Mouse (Mus musculus) erythroblast, embryonic 14.5 days (primary cell): ENCODE measurements around the gene 9530077C05Rik. TPM values are rescaled to one million over a fixed set of nuclear protein-coding genes. Genes with fewer than 3 reads are reported as not detected.
"Not testable (repeated sequence)": the region's sequence is repeated elsewhere in the genome, so short reads cannot be mapped to it uniquely, and the experiment has no call there.

ENCODE experiments used
- H3K27me3 ChIP-seq: 2 replicates; pipeline ENCODE4 v1.6.1; 2012; ENCODE audit warnings: inconsistent platforms; ENCODE audit not compliant: control insufficient read depth
- H3K36me3 ChIP-seq: 2 replicates; pipeline ENCODE4 v1.6.1; 2012; ENCODE audit warnings: mild to moderate bottlenecking, inconsistent platforms; ENCODE audit not compliant: control insufficient read depth
- H3K4me1 ChIP-seq: 2 replicates; pipeline ENCODE4 v1.6.1; 2012; ENCODE audit warnings: inconsistent platforms; ENCODE audit not compliant: control insufficient read depth
- H3K4me3 ChIP-seq: replicated peaks from 2 replicates; pipeline ENCODE3; 2012; ENCODE audit warnings: moderate library complexity, mild to moderate bottlenecking, inconsistent platforms
- H3K9me3 ChIP-seq: 2 replicates; pipeline ENCODE4 v1.6.1; 2012; ENCODE audit warnings: low read length, inconsistent platforms, mixed read lengths; ENCODE audit not compliant: control insufficient read depth
- GATA1 ChIP-seq: IDR thresholded peaks from 2 replicates; pipeline ENCODE4 v1.6.1; 2012; ENCODE audit warnings: low read length, inconsistent platforms, mixed read lengths
- TAL1 ChIP-seq: IDR thresholded peaks from 3 replicates; pipeline ENCODE4 v1.6.1; 2012; ENCODE audit warnings: low read length, inconsistent platforms, mixed read lengths
- polyA plus RNA-seq: library from polyadenylated mRNA; stranded (reverse); fragments of >175 nt; gene quantifications from 2 replicates; pipeline ENCODE4 v1.2.3, GENCODE M21; 2012

Gene 9530077C05Rik
- polyA plus RNA-seq, 1 experiment: 0.16 TPM

DNA sequence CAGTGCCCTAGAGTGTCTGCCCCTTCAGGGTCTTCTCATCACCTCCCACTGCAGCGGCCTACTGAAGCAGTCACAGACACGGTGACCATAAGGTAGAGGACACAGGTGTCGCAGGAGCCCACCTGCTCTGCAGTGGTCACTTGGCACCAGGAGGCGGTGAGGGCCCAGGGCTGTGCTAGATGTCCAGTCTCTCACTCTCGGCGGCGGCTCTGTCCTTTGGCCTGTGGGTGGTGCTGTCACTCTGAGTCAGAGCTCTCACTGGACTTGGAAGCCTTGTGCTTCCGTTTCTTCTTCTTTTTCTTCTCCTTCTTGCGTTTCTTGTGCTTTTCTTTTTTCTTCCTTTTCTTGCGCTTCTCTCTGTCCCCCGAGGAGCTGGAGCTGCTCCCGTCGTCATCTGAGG, 37.1 kb downstream of the 9530077C05Rik start:
- Histone ChIP-seq H3K4me3 (no peak overlapping the region), H3K27me3 (no peaks in the 10 kb centered on the region), H3K36me3 (peaks cover 80% of the 10 kb centered on the region), H3K4me1 (peaks cover 24% of the 10 kb centered on the region), H3K9me3 (no peaks in the 10 kb centered on the region)
- TF ChIP-seq TAL1 (no peak), GATA1 (no peak)

DNA sequence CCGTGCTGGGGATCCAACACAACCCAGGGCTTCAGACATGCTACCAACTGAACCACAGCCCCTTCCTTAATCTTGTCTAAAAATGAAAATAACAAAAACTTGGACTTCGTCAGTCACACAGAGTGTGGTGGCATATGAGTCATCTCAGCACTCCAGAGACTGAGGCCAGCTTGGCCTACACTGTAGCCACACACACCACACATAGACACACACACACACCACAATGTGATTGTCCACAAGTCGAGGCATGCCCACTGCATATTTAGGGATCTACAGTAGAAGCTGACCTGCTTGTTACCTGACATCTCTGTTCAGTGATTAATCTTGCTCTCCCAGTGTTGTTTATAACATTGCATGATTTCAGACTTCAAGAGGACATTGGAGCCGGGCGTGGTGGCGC, 37.9 kb downstream of the 9530077C05Rik start:
- Histone ChIP-seq H3K4me3 (no peak overlapping the region), H3K9me3 (no peaks in the 10 kb centered on the region), H3K4me1 (peaks cover 30% of the 10 kb centered on the region), H3K36me3 (peaks cover 83% of the 10 kb centered on the region), H3K27me3 (no peaks in the 10 kb centered on the region)
- no peak for TF ChIP-seq GATA1
- TF ChIP-seq TAL1: no peak

DNA sequence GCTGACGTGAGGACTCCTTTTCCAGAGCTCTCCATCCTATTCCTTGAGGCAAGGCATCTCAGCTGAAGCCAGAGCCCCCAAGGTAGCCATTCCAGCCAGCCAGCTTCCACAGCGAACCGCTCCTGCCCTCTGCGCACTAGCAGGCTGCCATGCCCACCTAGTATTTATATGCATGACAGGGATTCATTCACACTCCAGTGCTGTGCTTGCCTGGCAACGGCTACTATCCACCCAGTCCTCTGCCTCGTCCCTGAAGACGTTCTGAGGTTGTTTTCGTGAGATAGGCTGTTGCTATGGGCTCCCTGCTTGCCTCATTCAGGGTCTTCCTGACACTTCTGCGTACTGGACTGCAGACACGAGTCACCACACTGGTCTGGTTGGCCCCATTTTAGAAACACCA, 41.4 kb downstream of the 9530077C05Rik start:
- TF ChIP-seq TAL1 (no peak), GATA1 (no peak)
- Histone ChIP-seq H3K4me1 (peaks cover 26% of the 10 kb centered on the region), H3K4me3 (no peak overlapping the region), H3K9me3 (no peaks in the 10 kb centered on the region), H3K36me3 (peaks cover 94% of the 10 kb centered on the region), H3K27me3 (no peaks in the 10 kb centered on the region)

DNA sequence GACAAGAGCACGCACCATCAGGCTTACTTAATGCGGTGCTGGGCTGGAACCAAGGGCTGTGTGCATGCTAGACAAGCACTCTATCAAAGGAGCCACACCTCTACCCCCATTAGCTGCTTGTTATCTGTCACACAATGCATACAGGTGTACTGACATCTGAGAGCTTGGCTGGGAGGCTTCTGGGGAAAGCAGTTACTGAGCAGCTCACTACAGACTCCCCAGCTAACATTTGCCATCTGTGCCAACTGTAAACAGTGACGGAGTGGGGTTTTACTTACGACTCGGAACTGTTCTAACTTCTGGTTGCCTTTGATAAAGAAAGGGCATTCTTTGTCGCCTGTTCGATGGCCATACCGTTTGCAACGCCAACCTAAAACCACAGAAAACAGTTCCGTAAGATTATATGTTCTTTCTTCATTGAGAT, 42.2 kb downstream of the 9530077C05Rik start:
- no peak for TF ChIP-seq GATA1
- TF ChIP-seq TAL1: peak; percentile 32; the same call in 1 of the 3 replicates
- no peaks in the 10 kb centered on the region for H3K27me3 ChIP-seq
- no peaks in the 10 kb centered on the region for H3K9me3 ChIP-seq
- H3K4me1 ChIP-seq: peaks cover 26% of the 10 kb centered on the region
- peaks cover 92% of the 10 kb centered on the region for H3K36me3 ChIP-seq
- H3K4me3 ChIP-seq: peak overlapping the region; percentile 12

DNA sequence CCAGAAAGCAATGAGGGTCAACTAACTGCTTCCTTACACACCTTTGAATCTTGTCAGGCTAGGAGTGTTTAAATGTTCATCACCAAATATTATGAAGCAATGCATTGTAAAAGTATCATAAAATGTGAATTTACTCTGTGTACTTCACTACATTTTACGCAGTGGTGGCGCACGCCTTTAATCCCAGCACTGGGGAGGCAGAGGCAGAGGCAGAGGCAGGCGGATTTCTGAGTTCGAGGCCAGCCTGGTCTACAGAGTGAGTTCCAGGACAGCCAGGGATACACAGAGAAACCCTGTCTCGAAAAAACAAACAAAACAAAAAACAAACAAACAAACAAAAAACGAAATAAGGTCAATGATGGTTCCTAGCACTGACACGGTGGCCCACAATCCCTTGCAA, 42.7 kb downstream of the 9530077C05Rik start, which contains the start of gene Gm17545:
Gene Gm17545, plus strand, starts transcription at position 301 of the 400 bp plus-strand sequence.
- H3K4me1 ChIP-seq: peaks cover 26% of the 10 kb centered on the region
- peaks cover 91% of the 10 kb centered on the region for H3K36me3 ChIP-seq
- H3K27me3 ChIP-seq, H3K9me3 ChIP-seq: not testable (repeated sequence)
- peak within 1 kb of the TSS; percentile 12 for H3K4me3 ChIP-seq

DNA sequence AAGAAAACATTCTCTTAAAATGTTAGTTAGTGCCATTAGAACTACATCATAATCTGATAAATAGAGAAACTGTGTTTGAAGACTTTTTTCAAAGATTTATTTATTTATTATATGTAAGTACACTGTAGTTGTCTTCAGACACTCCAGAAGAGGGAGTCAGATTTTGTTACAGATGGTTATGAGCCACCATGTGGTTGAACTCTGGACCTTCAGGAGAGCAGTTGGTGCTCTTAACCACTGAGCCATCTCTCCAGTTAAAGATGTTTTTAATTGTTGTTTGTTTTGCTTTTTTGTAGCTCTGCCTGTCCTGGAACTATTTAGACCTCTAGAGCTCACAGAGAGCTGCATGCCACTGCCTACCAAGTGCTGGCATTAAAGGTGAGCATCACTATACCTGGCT, 43.7 kb downstream of the 9530077C05Rik start:
- TF ChIP-seq TAL1 (no peak), GATA1 (no peak)
- peaks cover 26% of the 10 kb centered on the region for H3K4me1 ChIP-seq
- no peaks in the 10 kb centered on the region for H3K27me3 ChIP-seq
- no peak overlapping the region for H3K4me3 ChIP-seq
- no peaks in the 10 kb centered on the region for H3K9me3 ChIP-seq
- peaks cover 82% of the 10 kb centered on the region for H3K36me3 ChIP-seq

DNA sequence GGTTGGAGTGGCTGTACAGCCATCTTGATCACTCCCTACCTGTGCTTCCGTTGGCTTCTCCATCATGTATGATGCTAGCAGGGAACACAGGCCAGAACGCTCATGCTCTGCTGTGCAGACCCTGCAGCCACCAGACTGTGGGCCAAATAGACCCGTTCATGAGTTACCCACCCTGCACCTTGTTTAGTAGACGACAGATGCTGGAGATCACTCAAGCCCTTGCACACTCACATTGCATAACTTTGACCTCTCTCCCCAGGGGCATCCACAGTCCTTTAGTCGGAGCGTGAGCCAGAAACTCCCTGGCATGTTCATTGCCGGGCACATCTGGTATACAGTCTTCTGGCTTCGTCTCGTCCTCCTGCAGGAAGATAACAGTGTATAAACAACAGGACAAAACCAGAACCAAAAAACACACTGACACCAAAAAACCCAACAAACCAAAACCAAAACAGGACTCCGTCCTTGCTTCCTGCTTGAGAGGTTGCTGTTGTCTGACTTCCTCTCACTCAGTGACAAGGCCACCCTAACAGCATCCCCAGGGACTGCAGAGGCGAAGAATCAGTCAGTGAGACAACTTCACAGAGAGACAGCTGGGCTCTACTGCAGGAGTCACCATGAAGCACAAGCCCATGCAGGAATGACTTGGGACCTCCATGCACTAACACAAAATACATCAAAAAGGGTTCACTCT, 46.0 kb downstream of the 9530077C05Rik start:
- no peak overlapping the region for H3K4me3 ChIP-seq
- H3K36me3 ChIP-seq: peaks cover 77% of the 10 kb centered on the region
- no peak for TF ChIP-seq TAL1
- no peak for TF ChIP-seq GATA1
- H3K9me3 ChIP-seq: no peaks in the 10 kb centered on the region
- no peaks in the 10 kb centered on the region for H3K27me3 ChIP-seq
- peaks cover 21% of the 10 kb centered on the region for H3K4me1 ChIP-seq

DNA sequence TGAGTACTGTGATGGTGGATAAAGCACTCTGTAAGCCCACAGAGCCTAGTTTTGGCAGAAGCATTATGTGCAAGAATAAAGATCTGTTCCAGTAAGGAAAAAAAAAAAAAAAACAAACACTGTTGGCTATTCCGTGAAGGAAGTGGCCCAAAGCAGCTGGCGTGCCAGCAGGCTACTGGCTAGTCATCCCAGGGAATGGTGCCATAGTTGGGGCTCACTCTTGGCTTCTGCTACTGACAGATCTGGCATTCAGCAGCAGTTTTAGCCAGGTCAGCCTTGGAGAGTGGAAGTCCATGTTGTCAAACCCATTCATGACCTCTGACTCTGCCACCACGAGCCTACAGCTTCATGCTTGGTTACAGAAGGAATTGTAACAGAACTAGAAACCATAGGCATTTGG, 50.6 kb downstream of the 9530077C05Rik start:
- Histone ChIP-seq H3K36me3 (peaks cover 63% of the 10 kb centered on the region), H3K4me3 (no peak overlapping the region), H3K9me3 (no peaks in the 10 kb centered on the region), H3K27me3 (no peaks in the 10 kb centered on the region), H3K4me1 (peaks cover 4% of the 10 kb centered on the region)
- no peak for TF ChIP-seq GATA1
- no peak for TF ChIP-seq TAL1

DNA sequence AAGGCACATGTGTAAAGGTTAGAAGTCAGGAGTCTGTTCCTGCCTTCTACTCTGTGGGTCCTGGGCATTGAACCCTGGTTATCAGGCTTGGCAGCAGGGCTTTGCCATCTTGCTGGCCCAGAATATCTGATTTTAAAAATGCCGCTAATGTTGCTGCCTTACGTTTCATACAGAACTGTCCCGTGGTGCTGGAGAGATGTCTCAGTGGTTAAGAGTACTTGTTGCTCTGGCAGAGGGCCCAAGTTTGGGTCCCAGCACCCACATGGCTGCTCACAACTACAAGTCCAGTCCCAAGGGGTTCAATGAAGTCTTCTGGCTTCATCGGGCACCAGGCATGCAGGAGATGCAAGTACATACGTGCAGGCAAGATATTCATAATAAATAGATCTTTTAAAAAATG, 54.9 kb downstream of the 9530077C05Rik start:
- H3K4me3 ChIP-seq: no peak overlapping the region
- TF ChIP-seq TAL1 (no peak), GATA1 (no peak)
- H3K27me3 ChIP-seq: no peaks in the 10 kb centered on the region
- H3K4me1 ChIP-seq: peaks cover 28% of the 10 kb centered on the region
- H3K9me3 ChIP-seq: no peaks in the 10 kb centered on the region
- H3K36me3 ChIP-seq: peaks cover 38% of the 10 kb centered on the region
